Mouse (Mus musculus): Measurements from ENCODE around the gene Hoxd4. TPM values are rescaled to one million over a fixed set of nuclear protein-coding genes. Genes with fewer than 3 reads are reported as not detected.

Gene Hoxd4
- polyA plus RNA-seq, 1 experiment from 2014 or later: not detected

GRCm38 (mm10) chr2:74734996-74735811 lies 23.5 kb downstream of the Hoxd4 start:
- no peaks in the 10 kb centered on the region for H3K9me3 ChIP-seq
- ATAC-seq (ENCODE audit: extremely low read depth, insufficient number of reproducible peaks, low FRiP score, low TSS enrichment): no peak
- H3K4me3 ChIP-seq: peak overlapping the region; percentile 29; the same call in 1 of the 2 replicates
- WGBS: 3% methylated on average over 27 of the region's 27 CpGs
- no peak overlapping the region for H3K9ac ChIP-seq
- H3K4me1 ChIP-seq: peaks cover 14% of the 10 kb centered on the region
- H3K27ac ChIP-seq (replicated peaks): no peak overlapping the region
- no peaks in the 10 kb centered on the region for H3K36me3 ChIP-seq
- H3K27me3 ChIP-seq (replicated peaks): peaks cover 100% of the 10 kb centered on the region
- peak overlapping the region; percentile 53; the same call in 1 of the 2 replicates for H3K4me2 ChIP-seq

GRCm38 (mm10) chr2:74735851-74736687 lies 24.3 kb downstream of the Hoxd4 start:
- H3K9me3 ChIP-seq: no peaks in the 10 kb centered on the region
- H3K4me2 ChIP-seq: peak overlapping the region; percentile 53
- H3K27ac ChIP-seq (replicated peaks): no peak overlapping the region
- under 1% methylated on average over 42 of the region's 42 CpGs for WGBS
- peaks cover 99% of the 10 kb centered on the region for H3K27me3 ChIP-seq (replicated peaks)
- H3K9ac ChIP-seq: 0 out of 2 replicates have a peak overlapping the region, but pooled peaks have one; percentile 24
- no peak for ATAC-seq (ENCODE audit: extremely low read depth, insufficient number of reproducible peaks, low FRiP score, low TSS enrichment)
- H3K4me3 ChIP-seq: peak overlapping the region; percentile 29
- H3K36me3 ChIP-seq: no peaks in the 10 kb centered on the region
- H3K4me1 ChIP-seq: peaks cover 19% of the 10 kb centered on the region

- Histone ChIP-seq H3K36me3 (no peaks in the 10 kb centered on the region), H3K4me3 (peak overlapping the region; percentile 29), H3K4me1 (peaks cover 19% of the 10 kb centered on the region), H3K4me2 (no peak overlapping the region), H3K27me3 (replicated peaks) (peaks cover 99% of the 10 kb centered on the region), H3K9me3 (no peaks in the 10 kb centered on the region), H3K9ac (no peak overlapping the region), H3K27ac (replicated peaks) (no peak overlapping the region)
- no peak for ATAC-seq (ENCODE audit: extremely low read depth, insufficient number of reproducible peaks, low FRiP score, low TSS enrichment)
- 4% methylated on average over 15 of the region's 15 CpGs for WGBS
These were observed 25.2 kb downstream of the Hoxd4 start for GRCm38 (mm10) chr2:74736688-74737577.

GRCm38 (mm10) chr2:74737578-74738070 lies 25.9 kb downstream of the Hoxd4 start:
- 6% methylated on average over 7 of the region's 7 CpGs for WGBS
- Histone ChIP-seq H3K27ac (replicated peaks) (no peak overlapping the region), H3K4me2 (no peak overlapping the region)

GRCm38 (mm10) chr2:74738623-74739475 lies 27.1 kb downstream of the Hoxd4 start:
- H3K27ac ChIP-seq (replicated peaks): no peak overlapping the region
- H3K9ac ChIP-seq: no peak overlapping the region
- peaks cover 12% of the 10 kb centered on the region for H3K4me1 ChIP-seq
- H3K4me2 ChIP-seq: no peak overlapping the region
- H3K27me3 ChIP-seq (replicated peaks): peaks cover 99% of the 10 kb centered on the region
- 2% methylated on average over 20 of the region's 20 CpGs for WGBS
- no peak for ATAC-seq (ENCODE audit: extremely low read depth, insufficient number of reproducible peaks, low FRiP score, low TSS enrichment)
- H3K9me3 ChIP-seq: no peaks in the 10 kb centered on the region
- no peak overlapping the region for H3K4me3 ChIP-seq
- H3K36me3 ChIP-seq: no peaks in the 10 kb centered on the region

More at GRCm38 (mm10) chr2:74737578-74738070, 25.9 kb downstream of the Hoxd4 start:
- H3K4me1 ChIP-seq: peaks cover 14% of the 10 kb centered on the region
- ATAC-seq (ENCODE audit: extremely low read depth, insufficient number of reproducible peaks, low FRiP score, low TSS enrichment): no peak
- no peaks in the 10 kb centered on the region for H3K36me3 ChIP-seq
- H3K4me3 ChIP-seq: 0 out of 2 replicates have a peak overlapping the region, but pooled peaks have one; percentile 8
- no peak overlapping the region for H3K9ac ChIP-seq
- no peaks in the 10 kb centered on the region for H3K9me3 ChIP-seq
- H3K27me3 ChIP-seq (replicated peaks): peaks cover 99% of the 10 kb centered on the region

GRCm38 (mm10) chr2:74739476-74739800 lies 27.7 kb downstream of the Hoxd4 start:
- 9% methylated on average over 2 of the region's 2 CpGs for WGBS
- Histone ChIP-seq H3K27me3 (replicated peaks) (peaks cover 99% of the 10 kb centered on the region), H3K9ac (no peak overlapping the region), H3K4me1 (peaks cover 12% of the 10 kb centered on the region), H3K36me3 (no peaks in the 10 kb centered on the region), H3K4me2 (no peak overlapping the region), H3K4me3 (no peak overlapping the region), H3K9me3 (no peaks in the 10 kb centered on the region), H3K27ac (replicated peaks) (no peak overlapping the region)
- ATAC-seq (ENCODE audit: extremely low read depth, insufficient number of reproducible peaks, low FRiP score, low TSS enrichment): no peak

GRCm38 (mm10) chr2:74739869-74740268 lies 28.1 kb downstream of the Hoxd4 start:
- H3K36me3 ChIP-seq: no peaks in the 10 kb centered on the region
- H3K4me3 ChIP-seq: peak overlapping the region; percentile 24; the same call in 1 of the 2 replicates
- H3K27me3 ChIP-seq (replicated peaks): peaks cover 99% of the 10 kb centered on the region
- peak overlapping the region; percentile 48; the same call in 1 of the 2 replicates for H3K4me2 ChIP-seq
- H3K27ac ChIP-seq (replicated peaks): no peak overlapping the region
- no peak overlapping the region for H3K9ac ChIP-seq
- no peaks in the 10 kb centered on the region for H3K9me3 ChIP-seq
- 4% methylated on average over 14 of the region's 14 CpGs for WGBS
- H3K4me1 ChIP-seq: peaks cover 12% of the 10 kb centered on the region
- no peak for ATAC-seq (ENCODE audit: extremely low read depth, insufficient number of reproducible peaks, low FRiP score, low TSS enrichment)

GRCm38 (mm10) chr2:74740311-74741091 lies 28.8 kb downstream of the Hoxd4 start:
- Histone ChIP-seq H3K9me3 (no peaks in the 10 kb centered on the region), H3K27me3 (replicated peaks) (peaks cover 99% of the 10 kb centered on the region), H3K9ac (no peak overlapping the region), H3K4me3 (peak overlapping the region; percentile 24), H3K4me1 (peaks cover 12% of the 10 kb centered on the region), H3K4me2 (peak overlapping the region; percentile 48), H3K36me3 (no peaks in the 10 kb centered on the region), H3K27ac (replicated peaks) (no peak overlapping the region)
- 2% methylated on average over 43 of the region's 43 CpGs for WGBS
- ATAC-seq (ENCODE audit: extremely low read depth, insufficient number of reproducible peaks, low FRiP score, low TSS enrichment): no peak

GRCm38 (mm10) chr2:74741252-74741978 lies 29.7 kb downstream of the Hoxd4 start:
- no peak overlapping the region for H3K4me3 ChIP-seq
- WGBS: 43% methylated on average over 2 of the region's 3 CpGs
- peaks cover 8% of the 10 kb centered on the region for H3K4me1 ChIP-seq
- H3K9ac ChIP-seq: no peak overlapping the region
- no peak for ATAC-seq (ENCODE audit: extremely low read depth, insufficient number of reproducible peaks, low FRiP score, low TSS enrichment)
- peaks cover 99% of the 10 kb centered on the region for H3K27me3 ChIP-seq (replicated peaks)
- no peak overlapping the region for H3K4me2 ChIP-seq
- no peaks in the 10 kb centered on the region for H3K9me3 ChIP-seq
- H3K36me3 ChIP-seq: no peaks in the 10 kb centered on the region
- no peak overlapping the region for H3K27ac ChIP-seq (replicated peaks)
